Mouse (Mus musculus) heart, embryonic 13.5 days (tissue): ENCODE measurements around the gene Gm36079. TPM values are rescaled to one million over a fixed set of nuclear protein-coding genes. Genes with fewer than 3 reads are reported as not detected.
"Not testable (repeated sequence)": the region's sequence is repeated elsewhere in the genome, so short reads cannot be mapped to it uniquely, and the experiment has no call there.

Experiments
- ATAC-seq: fragments of 200-750 bp; cut with Nextera tagmentation; 2 replicates; pipeline ENCODE4 v1.8.0; 2017; ENCODE audit warnings: moderate TSS enrichment; ENCODE audit not compliant: insufficient number of reproducible peaks, low FRiP score, low TSS enrichment; ENCODE audit errors: extremely low read depth
- H3K27ac ChIP-seq: fragments of 300-500 bp; sonication (generic); replicated peaks from 2 replicates; pipeline ENCODE4 v1.5.1; 2015; ENCODE audit warnings: moderate library complexity, mild to moderate bottlenecking, inconsistent platforms
- H3K27me3 ChIP-seq: fragments of 300-500 bp; sonication (generic); replicated peaks from 2 replicates; pipeline ENCODE4 v1.6.1; 2015; ENCODE audit warnings: mild to moderate bottlenecking, inconsistent platforms
- H3K36me3 ChIP-seq: fragments of 300-500 bp; sonication (generic); 2 replicates; pipeline ENCODE4 v1.6.1; 2015; ENCODE audit warnings: mild to moderate bottlenecking, inconsistent platforms
- H3K4me1 ChIP-seq: fragments of 300-500 bp; sonication (generic); 2 replicates; pipeline ENCODE4 v1.6.1; 2015; ENCODE audit warnings: inconsistent platforms
- H3K4me2 ChIP-seq: fragments of 300-500 bp; sonication (generic); 2 replicates; pipeline ENCODE4 v1.6.1; 2015; ENCODE audit warnings: inconsistent platforms, mild to moderate bottlenecking, moderate library complexity
- H3K4me3 ChIP-seq: fragments of 300-500 bp; sonication (generic); 2 replicates; pipeline ENCODE4 v1.5.1; 2015; ENCODE audit warnings: moderate library complexity, mild to moderate bottlenecking, inconsistent platforms
- H3K9ac ChIP-seq: fragments of 300-500 bp; sonication (generic); 2 replicates; pipeline ENCODE4 v1.6.1; 2015; ENCODE audit warnings: inconsistent platforms, mild to moderate bottlenecking, moderate library complexity
- H3K9me3 ChIP-seq: fragments of 300-500 bp; sonication (generic); 2 replicates; pipeline ENCODE4 v1.6.1; 2016; ENCODE audit warnings: inconsistent platforms
- WGBS: fragments of 180-500 bp; shearing (Covaris S2); methylation state at CpG from one replicate; pipeline ENCODE4 v1.1.7; 2015; ENCODE audit warnings: mixed read lengths; 5-methylcytosine and 5-hydroxymethylcytosine counted together
- polyA plus RNA-seq: library from polyadenylated mRNA; unstranded; fragments of >200 nt; fragmentation: Nextera tagmentation; extraction: Ambion mirVana; gene quantifications from 2 replicates; pipeline ENCODE4 v1.2.1, GENCODE M21; 2015

The Gm36079 gene
- polyA plus RNA-seq, 1 experiment from 2014 or later = not detected

GRCm38 (mm10) chr13:120036577-120037115, 9.8 kb upstream of the Gm36079 start:
- not testable (repeated sequence) for H3K27ac ChIP-seq, H3K36me3 ChIP-seq, H3K9ac ChIP-seq, H3K9me3 ChIP-seq, H3K4me2 ChIP-seq, ATAC-seq, H3K4me3 ChIP-seq, H3K4me1 ChIP-seq
- H3K27me3 ChIP-seq = peaks cover 31% of the 10 kb centered on the region
- 3% methylated on average over 25 of the region's 25 CpGs for WGBS

DNA sequence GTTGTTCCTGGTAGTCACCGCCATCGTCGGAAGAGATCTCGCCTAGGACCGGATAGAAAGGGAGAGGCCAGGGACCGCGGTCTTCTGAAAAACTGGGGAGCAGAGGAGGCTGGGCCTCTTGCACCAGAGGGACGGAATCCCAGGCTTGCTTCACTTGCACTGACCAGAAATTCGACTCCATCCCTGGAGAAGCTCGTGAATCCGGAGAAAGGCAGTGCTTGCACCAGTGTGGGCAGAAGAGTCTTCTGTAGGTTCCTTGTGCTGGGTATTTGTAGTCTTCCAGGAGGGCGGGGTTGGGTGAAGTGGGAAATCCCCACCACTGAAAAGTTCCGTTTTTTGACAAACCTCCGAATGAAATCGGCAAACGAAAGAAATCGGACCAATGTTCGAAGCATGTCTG, 8.3 kb upstream of the Gm36079 start:
- H3K36me3 ChIP-seq, H3K27ac ChIP-seq, H3K4me1 ChIP-seq, H3K9me3 ChIP-seq, H3K4me3 ChIP-seq, H3K4me2 ChIP-seq, H3K9ac ChIP-seq, ATAC-seq: not testable (repeated sequence)
- 2% methylated on average over 9 of the region's 18 CpGs for WGBS
- peaks cover 31% of the 10 kb centered on the region for H3K27me3 ChIP-seq

- ATAC-seq, H3K9ac ChIP-seq, H3K36me3 ChIP-seq, H3K4me2 ChIP-seq, H3K9me3 ChIP-seq, H3K4me1 ChIP-seq, H3K4me3 ChIP-seq, H3K27ac ChIP-seq: not testable (repeated sequence)
- WGBS = 0% methylated on average over 3 of the region's 10 CpGs
- peaks cover 31% of the 10 kb centered on the region for H3K27me3 ChIP-seq
Measured at GRCm38 (mm10) chr13:120034637-120035036, 7.8 kb upstream of the Gm36079 start.

DNA sequence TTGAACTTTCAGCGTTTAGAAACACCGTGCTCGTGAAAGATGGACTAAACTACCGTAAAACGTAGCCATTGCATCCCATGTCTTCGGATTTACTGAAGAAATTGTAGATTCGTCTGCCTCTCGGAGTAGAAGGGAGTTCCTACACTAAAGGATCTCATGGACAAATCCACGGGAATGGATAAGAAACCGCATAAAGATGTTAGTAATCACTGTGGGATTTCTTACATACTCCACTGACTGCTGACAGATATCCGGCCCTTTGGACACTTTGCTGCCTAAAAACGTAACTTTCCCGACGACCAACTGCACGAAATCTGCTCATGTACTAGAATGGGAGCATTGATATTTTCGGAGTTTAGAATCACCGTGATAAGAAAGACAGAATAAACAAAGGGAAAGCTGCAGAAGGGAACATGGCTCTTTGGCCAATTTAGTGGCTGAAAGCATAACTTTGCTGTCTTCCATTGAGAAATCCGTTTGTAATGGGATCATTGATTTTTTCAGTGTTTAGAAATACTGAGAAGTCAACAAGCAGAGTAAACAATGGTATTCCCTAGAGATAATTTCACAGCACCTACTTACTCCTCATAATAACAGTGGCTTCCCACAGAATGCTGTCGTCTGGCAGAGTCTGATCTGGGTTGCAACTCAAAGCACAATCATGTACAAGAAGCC, 6.8 kb upstream of the Gm36079 start:
- H3K9me3 ChIP-seq, ATAC-seq, H3K4me2 ChIP-seq, H3K27ac ChIP-seq, H3K4me1 ChIP-seq, H3K4me3 ChIP-seq, H3K36me3 ChIP-seq, H3K9ac ChIP-seq: not testable (repeated sequence)
- H3K27me3 ChIP-seq = peaks cover 28% of the 10 kb centered on the region
- 3% methylated on average over 19 of the region's 19 CpGs for WGBS

GRCm38 (mm10) chr13:120031676-120032075, 4.9 kb upstream of the Gm36079 start:
- not testable (repeated sequence) for H3K9me3 ChIP-seq, H3K4me2 ChIP-seq, ATAC-seq, H3K36me3 ChIP-seq, H3K4me1 ChIP-seq, H3K9ac ChIP-seq, H3K27ac ChIP-seq, H3K4me3 ChIP-seq
- peaks cover 18% of the 10 kb centered on the region for H3K27me3 ChIP-seq
- WGBS = 1% methylated on average over 16 of the region's 16 CpGs

DNA sequence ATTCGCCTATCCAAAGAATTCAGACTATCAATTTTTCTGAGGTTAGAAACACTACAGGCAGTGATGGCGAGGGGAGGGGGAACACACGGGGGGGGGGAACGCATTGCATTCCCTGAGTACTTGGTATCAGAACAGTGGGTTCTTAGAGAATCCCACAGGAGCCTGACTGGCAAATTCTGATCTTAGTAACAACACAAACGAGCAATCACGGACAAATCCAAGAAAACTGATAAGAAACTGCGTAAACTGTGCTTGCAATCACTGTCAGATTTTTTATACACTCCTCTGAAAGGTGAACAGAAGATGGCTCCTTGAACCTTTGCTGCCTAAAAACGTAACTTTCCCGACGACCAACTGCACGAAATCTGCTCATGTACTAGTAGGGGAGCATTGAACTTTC, 557 bp upstream of the Gm36079 start:
- not testable (repeated sequence) for H3K9me3 ChIP-seq

GRCm38 (mm10) chr13:120026373-120026772, 438 bp downstream of the Gm36079 start:
- H3K27ac ChIP-seq, H3K9ac ChIP-seq, H3K9me3 ChIP-seq, H3K4me1 ChIP-seq, H3K4me2 ChIP-seq, H3K36me3 ChIP-seq, ATAC-seq, H3K4me3 ChIP-seq: not testable (repeated sequence)
- WGBS = 1% methylated on average over 3 of the region's 13 CpGs
- peaks cover 26% of the 10 kb centered on the region for H3K27me3 ChIP-seq

More for the DNA sequence above, 557 bp upstream of the Gm36079 start:
- not testable (repeated sequence) for ATAC-seq, H3K4me1 ChIP-seq, H3K27ac ChIP-seq, H3K36me3 ChIP-seq, H3K4me3 ChIP-seq, H3K4me2 ChIP-seq, H3K9ac ChIP-seq
- WGBS = 2% methylated on average over 11 of the region's 11 CpGs
- peaks cover 30% of the 10 kb centered on the region for H3K27me3 ChIP-seq

- H3K27ac ChIP-seq, ATAC-seq, H3K4me1 ChIP-seq, H3K36me3 ChIP-seq, H3K9ac ChIP-seq, H3K9me3 ChIP-seq, H3K4me2 ChIP-seq, H3K4me3 ChIP-seq: not testable (repeated sequence)
- H3K27me3 ChIP-seq = peaks cover 26% of the 10 kb centered on the region
- 10% methylated on average over 4 of the region's 4 CpGs for WGBS
Measured at GRCm38 (mm10) chr13:120025576-120025975, 1.2 kb downstream of the Gm36079 start.

DNA sequence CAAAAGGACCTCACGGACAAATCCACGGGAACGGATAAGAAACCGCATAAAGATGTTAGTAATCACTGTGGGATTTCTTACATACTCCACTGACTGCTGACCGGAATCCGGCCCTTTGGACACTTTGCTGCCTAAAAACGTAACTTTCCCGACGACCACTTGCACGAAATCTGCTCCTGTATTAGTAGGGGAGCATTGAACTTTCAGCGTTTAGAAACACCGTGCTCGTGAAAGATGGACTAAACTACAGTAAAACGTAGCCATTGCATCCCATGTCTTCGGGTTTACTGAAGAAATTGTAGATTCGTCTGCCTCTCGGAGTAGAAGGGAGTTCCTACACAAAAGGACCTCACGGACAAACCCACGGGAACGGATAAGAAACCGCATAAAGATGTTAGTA, 1.8 kb downstream of the Gm36079 start:
- not testable (repeated sequence) for H3K4me2 ChIP-seq, H3K4me1 ChIP-seq, H3K4me3 ChIP-seq, H3K36me3 ChIP-seq, H3K27ac ChIP-seq, H3K9ac ChIP-seq, ATAC-seq, H3K9me3 ChIP-seq
- WGBS = 3% methylated on average over 21 of the region's 21 CpGs
- H3K27me3 ChIP-seq = peaks cover 26% of the 10 kb centered on the region

DNA sequence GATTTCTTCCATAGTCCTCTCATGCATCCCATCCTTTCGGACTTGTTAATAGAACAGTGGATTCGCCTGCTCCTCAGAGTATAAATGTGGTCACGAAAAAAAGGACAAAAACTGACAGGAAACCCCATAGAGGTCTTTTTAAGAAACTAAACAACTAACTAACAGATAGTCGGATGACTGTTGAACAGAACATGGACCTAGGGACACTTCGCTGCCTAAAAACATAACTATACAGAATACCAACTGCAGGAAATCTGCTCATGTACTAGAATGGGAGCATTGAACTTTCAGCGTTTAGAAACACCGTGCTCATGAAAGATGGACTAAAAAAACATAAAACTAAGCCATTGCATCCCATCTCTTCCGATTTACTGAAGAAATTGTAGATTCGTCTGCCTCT, 2.2 kb downstream of the Gm36079 start:
- WGBS = 13% methylated on average over 9 of the region's 9 CpGs
- not testable (repeated sequence) for H3K4me3 ChIP-seq, H3K4me1 ChIP-seq, H3K27ac ChIP-seq, H3K4me2 ChIP-seq, H3K9me3 ChIP-seq, H3K9ac ChIP-seq, H3K36me3 ChIP-seq, ATAC-seq
- H3K27me3 ChIP-seq = peaks cover 26% of the 10 kb centered on the region

GRCm38 (mm10) chr13:120021477-120021876, 5.3 kb downstream of the Gm36079 start:
- not testable (repeated sequence) for ATAC-seq, H3K9me3 ChIP-seq, H3K4me2 ChIP-seq, H3K36me3 ChIP-seq, H3K27ac ChIP-seq, H3K9ac ChIP-seq, H3K4me1 ChIP-seq, H3K4me3 ChIP-seq
- WGBS = no CpG with 5 or more reads among the region's 1 CpGs
- peaks cover 24% of the 10 kb centered on the region for H3K27me3 ChIP-seq

- H3K4me1 ChIP-seq, ATAC-seq, H3K4me3 ChIP-seq, H3K9me3 ChIP-seq, H3K27me3 ChIP-seq, H3K4me2 ChIP-seq, H3K27ac ChIP-seq, H3K36me3 ChIP-seq, H3K9ac ChIP-seq: not testable (repeated sequence)
- 4% methylated on average over 8 of the region's 32 CpGs for whole genome bisulfite sequencing
Measured at GRCm38 (mm10) chr13:120015348-120016007, 11.3 kb downstream of the Gm36079 start.
